Mouse (Mus musculus) heart, postnatal 0 days (tissue): ENCODE measurements around the gene P2ry1. TPM values are rescaled to one million over a fixed set of nuclear protein-coding genes. Genes with fewer than 3 reads are reported as not detected.

Experiments
- ATAC-seq: fragments of 200-750 bp; cut with Nextera tagmentation; 2 replicates; pipeline ENCODE4 v1.8.0; 2017; ENCODE audit warnings: low read depth, moderate number of reproducible peaks, moderate library complexity; ENCODE audit not compliant: insufficient read depth
- DNase-seq: peaks from one replicate; pipeline ENCODE4 v3.0.0-alpha.2; 2016; ENCODE audit warnings: low spot score
- H3K27ac ChIP-seq: fragments of 300-500 bp; sonication (generic); 2 replicates; pipeline ENCODE4 v1.5.1; 2014; ENCODE audit warnings: low read depth, mild to moderate bottlenecking
- H3K27me3 ChIP-seq: fragments of 300-500 bp; sonication (generic); 2 replicates; pipeline ENCODE4 v1.6.1; 2014; ENCODE audit warnings: low read length, mixed read lengths; ENCODE audit not compliant: control insufficient read depth, insufficient read depth
- H3K36me3 ChIP-seq: fragments of 300-500 bp; sonication (generic); replicated peaks from 2 replicates; pipeline ENCODE4 v1.6.1; 2014; ENCODE audit warnings: low read length, mixed read lengths; ENCODE audit not compliant: control insufficient read depth, insufficient read depth
- H3K4me1 ChIP-seq: fragments of 300-500 bp; sonication (generic); 2 replicates; pipeline ENCODE4 v1.6.1; 2014; ENCODE audit warnings: antibody characterized with exemption; ENCODE audit not compliant: control insufficient read depth, insufficient read depth
- H3K4me2 ChIP-seq: fragments of 300-500 bp; sonication (generic); 2 replicates; pipeline ENCODE4 v1.6.1; 2014; ENCODE audit warnings: low read depth, mild to moderate bottlenecking, low read length, moderate library complexity
- H3K4me3 ChIP-seq: fragments of 300-500 bp; sonication (generic); 2 replicates; pipeline ENCODE4 v1.5.1; 2014; ENCODE audit warnings: low read depth, low read length
- H3K9ac ChIP-seq: fragments of 300-500 bp; sonication (generic); replicated peaks from 2 replicates; pipeline ENCODE4 v1.6.1; 2014; ENCODE audit warnings: low read depth, low read length, mixed read lengths
- H3K9me3 ChIP-seq: fragments of 300-500 bp; sonication (generic); replicated peaks from 2 replicates; pipeline ENCODE4 v1.6.1; 2016; ENCODE audit warnings: low read length; ENCODE audit not compliant: control insufficient read depth
- CTCF ChIP-seq: IDR thresholded peaks from 2 replicates; pipeline ENCODE4 v1.5.1; 2016; ENCODE audit warnings: antibody characterized with exemption, control low read depth, low read depth
- EP300 ChIP-seq: IDR thresholded peaks from 2 replicates; pipeline ENCODE4 v1.6.1; 2016; ENCODE audit warnings: antibody characterized with exemption, low read depth
- WGBS: fragments of 180-500 bp; shearing (Covaris S2); extraction: QIAGEN DNeasy Blood & Tissue Kit; methylation state at CpG from one replicate; pipeline ENCODE4 v1.1.7; 2014; 5-methylcytosine and 5-hydroxymethylcytosine counted together
- polyA plus RNA-seq: library from polyadenylated mRNA; unstranded; fragments of >200 nt; fragmentation: Nextera tagmentation; extraction: Ambion mirVana; gene quantifications from 2 replicates; pipeline ENCODE4 v1.2.1, GENCODE M21; 2015
- total RNA-seq: library from RNA; depleted of rRNA; stranded (reverse); fragments of >200 nt; gene quantifications from 2 replicates; pipeline ENCODE4 v1.2.3, GENCODE M21; 2014; ENCODE audit warnings: low replicate concordance

Gene P2ry1
- total and polyA plus RNA-seq, 2 experiments from 2014 or later, result 2.6 to 2.7 TPM

DNA sequence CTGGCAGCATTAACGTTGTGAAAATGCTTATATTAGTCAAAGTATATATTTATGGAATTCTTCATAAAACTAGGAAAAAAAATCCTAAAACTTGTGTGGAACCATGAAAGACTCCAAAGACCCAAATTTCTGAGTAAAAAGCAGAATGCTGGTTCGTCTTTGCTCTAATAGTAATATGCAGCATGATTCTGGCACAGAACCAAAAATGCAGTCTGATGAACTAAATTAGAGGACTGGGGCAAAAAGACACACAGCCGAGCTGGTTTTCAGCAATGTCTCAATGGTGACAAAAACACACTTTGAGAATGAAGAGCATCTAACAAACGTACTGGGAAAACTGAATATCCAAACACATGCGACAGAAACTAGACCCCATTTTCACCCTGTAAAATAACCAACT is 37.3 kb downstream of the P2ry1 start:
- 62% methylated on average over 5 of the region's 5 CpGs for WGBS
- Histone ChIP-seq H3K27me3 (no peaks in the 10 kb centered on the region), H3K27ac (no peak overlapping the region), H3K36me3 (no peaks in the 10 kb centered on the region), H3K9ac (no peak overlapping the region), H3K9me3 (no peaks in the 10 kb centered on the region), H3K4me2 (no peak overlapping the region), H3K4me3 (no peak overlapping the region), H3K4me1 (no peaks in the 10 kb centered on the region)
- no peak for DNase-seq
- TF ChIP-seq CTCF (no peak), EP300 (no peak)
- no peak for ATAC-seq

DNA sequence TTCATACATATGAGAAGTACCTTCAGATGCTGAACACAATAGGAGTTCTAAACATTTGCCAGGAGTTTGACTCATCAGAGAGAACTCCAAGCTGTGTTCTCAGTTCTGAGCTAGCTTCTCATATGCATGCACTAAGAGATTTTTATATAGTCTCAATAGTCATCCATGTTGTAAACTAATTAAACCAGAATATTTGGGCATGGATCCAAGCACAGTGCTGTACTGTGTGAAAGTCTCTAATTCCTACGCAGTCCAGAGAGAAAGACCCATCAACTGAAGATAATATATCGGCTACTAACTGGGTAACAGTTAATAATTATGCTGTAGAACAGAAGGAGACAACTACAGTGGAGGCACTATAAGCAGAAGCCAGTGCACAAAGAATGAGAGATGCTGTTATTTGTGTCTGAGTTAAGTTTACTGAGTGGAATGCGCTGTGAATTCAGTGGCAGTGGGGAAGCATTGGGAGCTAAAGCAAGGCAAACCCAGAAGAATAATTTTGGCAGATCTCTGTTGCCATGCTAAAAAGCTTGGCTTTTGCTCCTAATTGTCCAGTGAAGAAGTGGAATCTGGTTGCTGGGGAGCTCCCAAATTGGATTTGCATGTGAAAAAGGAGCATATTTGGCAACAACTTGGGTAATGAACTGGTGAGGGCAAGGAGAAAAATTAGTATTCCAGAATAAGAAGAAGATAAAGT is 47.5 kb downstream of the P2ry1 start:
- no peak for DNase-seq
- Histone ChIP-seq H3K36me3 (no peaks in the 10 kb centered on the region), H3K27ac (no peak overlapping the region), H3K27me3 (no peaks in the 10 kb centered on the region), H3K9ac (no peak overlapping the region), H3K4me1 (no peaks in the 10 kb centered on the region), H3K4me3 (no peak overlapping the region), H3K4me2 (no peak overlapping the region), H3K9me3 (no peaks in the 10 kb centered on the region)
- WGBS, result 70% methylated on average over 3 of the region's 3 CpGs
- no peak for TF ChIP-seq EP300
- no peak for TF ChIP-seq CTCF
- no peak for ATAC-seq
